Mouse (Mus musculus) cerebellum, adult 2 months (tissue): ENCODE results near the gene Rpl23a. TPM values are rescaled to one million over a fixed set of nuclear protein-coding genes. Genes with fewer than 3 reads are reported as not detected.

Experiments
- DNase-seq, 2 experiments: peaks; one replicate each; pipeline ENCODE4 v3.0.0; 2021
- H3K27ac ChIP-seq: fragments of 200-500 bp; 2 replicates; pipeline ENCODE4 v1.5.1; 2012; ENCODE audit warnings: low read length, control low read depth, inconsistent platforms; ENCODE audit not compliant: insufficient read depth
- H3K27me3 ChIP-seq: fragments of 200-500 bp; 2 replicates; pipeline ENCODE4 v1.6.1; 2012; ENCODE audit warnings: inconsistent platforms, mild to moderate bottlenecking, low read length, moderate library complexity; ENCODE audit not compliant: control insufficient read depth, insufficient read depth
- H3K4me1 ChIP-seq: fragments of 200-500 bp; 2 replicates; pipeline ENCODE4 v1.6.1; 2011; ENCODE audit warnings: low read length; ENCODE audit not compliant: control insufficient read depth, insufficient read depth
- H3K4me3 ChIP-seq: fragments of 200-500 bp; replicated peaks from 2 replicates; pipeline ENCODE3; 2011; ENCODE audit warnings: mild to moderate bottlenecking, low read depth, low read length, control low read depth; ENCODE audit not compliant: insufficient read depth
- CTCF ChIP-seq: fragments of 200-500 bp; IDR thresholded peaks from 2 replicates; pipeline ENCODE4 v1.5.1; 2011; ENCODE audit warnings: low read depth, mild to moderate bottlenecking, control low read depth, low read length, moderate library complexity, borderline replicate concordance; ENCODE audit not compliant: insufficient read depth
- POLR2A ChIP-seq: fragments of 200-500 bp; IDR thresholded peaks from 2 replicates; pipeline ENCODE4 v1.6.1; 2011; ENCODE audit warnings: low read length, control low read depth, borderline replicate concordance; ENCODE audit not compliant: insufficient read depth
- WGBS: fragments of 180-500 bp; shearing (Covaris S2); methylation state at CpG from one replicate; pipeline ENCODE4 v1.1.7; 2018; 5-methylcytosine and 5-hydroxymethylcytosine counted together
- polyA plus RNA-seq: library from polyadenylated mRNA; depleted of rRNA; stranded (reverse); fragments of >200 nt; gene quantifications from 2 replicates; pipeline ENCODE4 v1.2.3, GENCODE M21; 2012; rRNA removed

Gene Rpl23a
- polyA plus RNA-seq: 1,121 and 1,182 TPM in 2 replicates

GRCm38 (mm10) chr11:78182961-78183844 is at the start of gene Rpl23a:
Rpl23a (minus strand) TSS chr11:78183584.
- Histone ChIP-seq H3K27ac (peak within 1 kb of the TSS; percentile 67), H3K27me3 (no peaks in the 10 kb centered on the region), H3K4me3 (peak within 1 kb of the TSS; percentile 84), H3K4me1 (peaks cover 5% of the 10 kb centered on the region)
- peak; percentile 38; the same call in 1 of the 2 replicates for TF ChIP-seq CTCF
- peak; percentile 98; the same call in 1 of the 2 replicates for TF ChIP-seq POLR2A
- whole genome bisulfite sequencing: 1% methylated on average over 38 of the region's 38 CpGs
- peak; percentile 91 for DNase-seq

GRCm38 (mm10) chr11:78231518-78231917 is 48.1 kb upstream of the Rpl23a start:
- WGBS: 92% methylated on average over 6 of the region's 6 CpGs
- Histone ChIP-seq H3K4me3 (no peak overlapping the region), H3K27ac (no peak overlapping the region), H3K4me1 (no peaks in the 10 kb centered on the region), H3K27me3 (no peaks in the 10 kb centered on the region)
- TF ChIP-seq CTCF (no peak), POLR2A (no peak)
- no peak for DNase-seq

GRCm38 (mm10) chr11:78223586-78223985 is 40.2 kb upstream of the Rpl23a start:
- no peaks in the 10 kb centered on the region for H3K27me3 ChIP-seq
- WGBS: 80% methylated on average over 4 of the region's 4 CpGs
- no peaks in the 10 kb centered on the region for H3K4me1 ChIP-seq
- DNase-seq: no peak
- TF ChIP-seq CTCF (no peak), POLR2A (no peak)
- H3K27ac ChIP-seq: no peak overlapping the region
- H3K4me3 ChIP-seq: no peak overlapping the region

- TF ChIP-seq POLR2A (no peak), CTCF (no peak)
- Histone ChIP-seq H3K4me1 (no peaks in the 10 kb centered on the region), H3K4me3 (no peak overlapping the region), H3K27ac (no peak overlapping the region), H3K27me3 (no peaks in the 10 kb centered on the region)
- WGBS: 67% methylated on average over 11 of the region's 11 CpGs
- DNase-seq: peak in 1 of 2 experiments; percentile 36
Measured at GRCm38 (mm10) chr11:78215709-78216317, 32.4 kb upstream of the Rpl23a start.

- Histone ChIP-seq H3K4me3 (no peak overlapping the region), H3K4me1 (no peaks in the 10 kb centered on the region), H3K27ac (no peak overlapping the region), H3K27me3 (no peaks in the 10 kb centered on the region)
- TF ChIP-seq POLR2A: no peak
- TF ChIP-seq CTCF: no peak
- 95% methylated on average over 14 of the region's 14 CpGs for WGBS
- DNase-seq: no peak
Measured at GRCm38 (mm10) chr11:78213086-78213817, 29.9 kb upstream of the Rpl23a start.

GRCm38 (mm10) chr11:78211513-78211912 is 28.1 kb upstream of the Rpl23a start:
- Histone ChIP-seq H3K4me1 (no peaks in the 10 kb centered on the region), H3K27me3 (no peaks in the 10 kb centered on the region), H3K27ac (no peak overlapping the region), H3K4me3 (no peak overlapping the region)
- TF ChIP-seq CTCF (no peak), POLR2A (no peak)
- 91% methylated on average over 5 of the region's 5 CpGs for WGBS
- no peak for DNase-seq

- Histone ChIP-seq H3K4me1 (no peaks in the 10 kb centered on the region), H3K27me3 (no peaks in the 10 kb centered on the region), H3K4me3 (no peak overlapping the region), H3K27ac (no peak overlapping the region)
- no peak for TF ChIP-seq POLR2A
- TF ChIP-seq CTCF: no peak
- WGBS: 67% methylated on average over 7 of the region's 7 CpGs
- DNase-seq: no peak
Measured at GRCm38 (mm10) chr11:78210615-78211014, 27.2 kb upstream of the Rpl23a start.

- no peak overlapping the region for H3K27ac ChIP-seq
- H3K27me3 ChIP-seq: no peaks in the 10 kb centered on the region
- TF ChIP-seq CTCF (no peak), POLR2A (no peak)
- no peak overlapping the region for H3K4me3 ChIP-seq
- H3K4me1 ChIP-seq: no peaks in the 10 kb centered on the region
- 93% methylated on average over 6 of the region's 6 CpGs for WGBS
- DNase-seq: no peak
Measured at GRCm38 (mm10) chr11:78209886-78210285, 26.5 kb upstream of the Rpl23a start.
